Comparison of ENCODE assay signal across 11 mouse cellular contexts in the genomic region with DNA sequence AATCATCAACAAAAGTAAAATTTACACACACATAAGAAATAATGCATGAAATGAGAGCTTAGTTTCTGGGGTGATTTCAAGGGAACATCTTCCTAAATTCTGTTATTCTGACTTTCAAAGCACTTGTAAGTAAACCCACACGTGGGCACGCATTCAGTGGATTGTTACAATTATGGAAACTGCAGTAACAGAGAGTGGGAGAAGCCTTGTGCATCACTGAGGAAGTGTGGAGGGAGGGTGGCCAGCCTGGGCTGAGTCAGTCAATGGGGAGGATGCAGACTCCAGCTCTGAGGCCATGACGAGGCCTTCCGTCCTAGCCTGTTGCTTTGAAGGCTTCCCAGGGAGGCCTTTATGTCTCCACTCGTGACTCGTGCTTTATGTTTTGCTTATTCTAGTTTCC.
DNase-seq lines count a peak whose midpoint lies in the region; TF ChIP-seq lines count a peak whose summit lies in the region.
"Had no signal": no experiment of that assay in that cellular context is flagged by ENCODE, and none has a peak within 500 bp of the region (broad histone marks: within the 10 kb centered on the region; RNA-seq: fewer than 3 reads in every experiment).

No protein-coding gene starts in this region.

- H3K4me3 ChIP-seq in MEL (ENCODE audit: control insufficient read depth in 1 of 2, insufficient read depth in 1 of 2, low read depth in 2 of 2, low read length in 2 of 2) = no peak overlapping the region
- H3K4me3 ChIP-seq in left cerebral cortex, adult 2 months = no peak overlapping the region
- H3K4me3 ChIP-seq: gastrocnemius, adult 2 months had no signal

- no peaks in the 10 kb centered on the region for H3K79me2 ChIP-seq in MEL (ENCODE audit: control insufficient read depth, insufficient read depth, low read length, poor library complexity)

- TF ChIP-seq CTCF in MEL (IDR thresholded peaks at IDR 0.05 in 2 of 3, conservative IDR thresholded peaks at IDR 0.05 in 1 of 3; ENCODE audit: control insufficient read depth in 1 of 3, insufficient read depth in 1 of 3, low read depth in 2 of 3, low read length in 3 of 3, poor library complexity in 1 of 3, severe bottlenecking in 1 of 3) = no peak
- TF ChIP-seq CTCF in left cerebral cortex, adult 2 months (IDR thresholded peaks at IDR 0.05) = no peak

- H3K4me1 ChIP-seq in MEL (ENCODE audit: control insufficient read depth in 1 of 2, insufficient read depth in 2 of 2, low read length in 2 of 2) = peaks cover 23 to 37% of the 10 kb centered on the region in 2 experiments

- no peak overlapping the region for H3K9ac ChIP-seq in MEL (ENCODE audit: control insufficient read depth, low read depth, low read length, poor library complexity, severe bottlenecking)

- no peaks in the 10 kb centered on the region for H3K9me3 ChIP-seq in MEL (replicated peaks; ENCODE audit: insufficient read depth, low read length)

- peak; percentile 25 to 62 for DNase-seq in layer of hippocampus, adult 18-20 months (ENCODE audit: low spot score in 2 of 2)
- DNase-seq in layer of hippocampus, postnatal 10 days (ENCODE audit: low spot score in 2 of 2) = no peak
- DNase-seq in MEL (ENCODE audit: low read depth, low spot score) = no peak
- peak; percentile 87 for DNase-seq in brain, adult 2 months (ENCODE audit: low read depth, low spot score)
- DNase-seq in left cerebral cortex, adult 2 months (ENCODE audit: extremely low spot score in 1 of 2, low spot score in 2 of 2) = peak; percentile 33 to 61
- DNase-seq in cerebellum, postnatal 25 days = no peak
- DNase-seq in yolk sac, embryonic 10.5 days (ENCODE audit: low spot score) = no peak
- no peak for DNase-seq in adrenal gland, adult 18-20 months (ENCODE audit: low spot score in 2 of 2)
- DNase-seq: gastrocnemius, adult 2 months; kidney, postnatal 36 days had no signal

- peaks cover 0 to 34% of the 10 kb centered on the region in 2 experiments; a peak in 2 of 4 replicates for H3K36me3 ChIP-seq in MEL (ENCODE audit: control insufficient read depth in 1 of 2, insufficient read depth in 2 of 2, low read length in 2 of 2)

- H3K27ac ChIP-seq in MEL (ENCODE audit: control insufficient read depth, low read depth, low read length) = 0 out of 2 replicates have a peak overlapping the region, but pooled peaks have one; percentile 18
- H3K27ac ChIP-seq in left cerebral cortex, adult 2 months = no peak overlapping the region
- H3K27ac ChIP-seq: gastrocnemius, adult 2 months; macrophage had no signal

- no peak for TF ChIP-seq EP300 in MEL (IDR thresholded peaks at IDR 0.05; ENCODE audit: low read depth in 1 of 2, low read length in 2 of 2)

- intact Hi-C loops in left cerebral cortex, adult 2 months (cut with DNase I) = no loop called here

- H3K27me3 ChIP-seq in MEL (ENCODE audit: control insufficient read depth in 1 of 2, insufficient read depth in 2 of 2, low read length in 2 of 2) = no peaks in the 10 kb centered on the region

- TF ChIP-seq RAD21 in MEL (IDR thresholded peaks at IDR 0.05; ENCODE audit: low read depth, low read length) = no peak

- no peak for TF ChIP-seq POLR2A in MEL (IDR thresholded peaks at IDR 0.05; ENCODE audit: control insufficient read depth in 1 of 2, insufficient read depth in 1 of 2, low read depth in 1 of 2, low read length in 2 of 2, poor library complexity in 1 of 2)

TF ChIP-seq in MEL, 35 proteins besides CTCF, POLR2A, EP300 and RAD21:
- TF ChIP-seq JUND (IDR thresholded peaks at IDR 0.05; ENCODE audit: low read depth, low read length) (no peak), ETS1 (IDR thresholded peaks at IDR 0.05; ENCODE audit: low read depth, low read length) (no peak), USF1 (IDR thresholded peaks at IDR 0.05; ENCODE audit: low read depth, low read length) (no peak), NELFE (IDR thresholded peaks at IDR 0.05; ENCODE audit: low read depth, low read length) (no peak), TAL1 (IDR thresholded peaks at IDR 0.05; ENCODE audit: low read length) (no peak)

Comparison
In these comparisons a context has a peak if more than half of its experiments do, and no peak if none do; other contexts are left out.
1. DNase-seq: peak in layer of hippocampus, adult 18-20 months (2 of 2), brain, adult 2 months (single experiment) and left cerebral cortex, adult 2 months (2 of 2); none in layer of hippocampus, postnatal 10 days (0 of 2), MEL (single experiment), cerebellum, postnatal 25 days (0 of 2), yolk sac, embryonic 10.5 days (single experiment) and adrenal gland, adult 18-20 months (0 of 2).